Mouse (Mus musculus): Measurements from ENCODE around the gene Wsb2.

- TF ChIP-seq POLR2A (IDR thresholded peaks at IDR 0.05; ENCODE audit: low read depth, low read length) (no peak), CTCF (conservative IDR thresholded peaks at IDR 0.05; ENCODE audit: insufficient read depth, insufficient read length, low read depth, low read length) (no peak)
Measured at GRCm38 (mm10) chr5:117376331-117376761, 19.2 kb downstream of the Wsb2 start.
